Comparison of ENCODE assay signal across 16 mouse cellular contexts in the genomic region with DNA sequence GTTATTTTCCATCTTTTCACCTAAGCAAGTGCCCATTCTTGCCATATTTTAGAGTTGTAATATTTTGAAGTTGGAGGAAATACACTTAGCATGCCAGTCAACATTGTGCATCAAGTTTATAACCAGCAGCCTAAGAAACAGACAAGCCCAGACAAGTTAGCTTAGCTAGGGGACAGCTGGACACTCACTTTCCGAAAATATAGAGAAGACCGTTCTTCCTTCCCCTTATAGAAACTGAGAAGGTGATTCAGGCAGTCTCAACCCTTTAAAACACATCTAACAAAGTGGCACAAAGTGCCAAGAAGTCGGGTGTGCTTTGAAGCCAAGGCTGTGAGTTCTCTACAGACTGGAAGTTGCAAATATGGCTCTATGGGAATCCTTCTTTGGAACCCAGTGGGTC.
"Had no signal": no experiment of that assay in that cellular context is flagged by ENCODE, and none has a peak within 500 bp of the region (broad histone marks: within the 10 kb centered on the region; RNA-seq: fewer than 3 reads in every experiment).

No protein-coding gene starts in this region.

- H3K27ac ChIP-seq: limb, embryonic 10.5 days; limb, embryonic 13.5 days; liver, embryonic 12.5 days; liver, embryonic 15.5 days; lung, embryonic 15.5 days had no signal

- H3K9me3 ChIP-seq: limb, embryonic 10.5 days; limb, embryonic 13.5 days; liver, embryonic 12.5 days; liver, embryonic 15.5 days; lung, embryonic 15.5 days had no signal

- H3K4me2 ChIP-seq: limb, embryonic 13.5 days; liver, embryonic 12.5 days; liver, embryonic 15.5 days; lung, embryonic 15.5 days; midbrain, embryonic 11.5 days had no signal

- ATAC-seq: intestine, postnatal 0 days; liver, embryonic 12.5 days had no signal

- H3K4me3 ChIP-seq: limb, embryonic 10.5 days; limb, embryonic 13.5 days; liver, embryonic 12.5 days; liver, embryonic 15.5 days; lung, embryonic 15.5 days had no signal

- H3K27me3 ChIP-seq: limb, embryonic 13.5 days; liver, embryonic 12.5 days; liver, embryonic 15.5 days; lung, embryonic 15.5 days had no signal

- DNase-seq: kidney, adult 9 months; liver; lung, adult 18-20 months; lung, postnatal 10 days; lung, postnatal 36 days; midbrain, embryonic 14.5 days; thymus, adult 2 months; thymus, postnatal 14 days; thymus, postnatal 4 days had no signal

- H3K4me1 ChIP-seq: limb, embryonic 10.5 days; limb, embryonic 13.5 days had no signal

- H3K9ac ChIP-seq: limb, embryonic 13.5 days; liver, embryonic 12.5 days; liver, embryonic 15.5 days; lung, embryonic 15.5 days had no signal

- H3K36me3 ChIP-seq: limb, embryonic 10.5 days; limb, embryonic 13.5 days; liver, embryonic 12.5 days; liver, embryonic 15.5 days; lung, embryonic 15.5 days had no signal
